Mouse (Mus musculus): Measurements from ENCODE around the gene Psg25.

- no peak for TF ChIP-seq CTCF (IDR thresholded peaks at IDR 0.05)
- no peak for TF ChIP-seq EP300 (IDR thresholded peaks at IDR 0.05; ENCODE audit: insufficient read depth, low read depth, low read length)
- no peak for TF ChIP-seq POLR2A (IDR thresholded peaks at IDR 0.05; ENCODE audit: insufficient read depth, low read depth, low read length)
Observed at GRCm38 (mm10) chr7:18484077-18484476, 48.0 kb downstream of the Psg25 start, which contains the start of gene Psg26.

Data from heart, adult 2 months (tissue).